Mouse (Mus musculus) kidney, adult 9 months (tissue): Measurements from ENCODE around the gene Gm13288.
"Not testable (repeated sequence)": the region's sequence is repeated elsewhere in the genome, so short reads cannot be mapped to it uniquely, and the experiment has no call there.

Experiments
- DNase-seq: peaks from one replicate; pipeline ENCODE4 v3.0.0; 2022

Gene Gm13288

GRCm38 (mm10) chr4:88802954-88803353 is 2.4 kb upstream of the Gm13288 start, which contains the start of gene Gm13287:
TSS of gene Gm13287 (plus strand) at chr4:88803254.
- DNase-seq: not testable (repeated sequence)

GRCm38 (mm10) chr4:88805761-88806160 is 430 bp downstream of the Gm13288 start:
- peak; percentile 40 for DNase-seq

- DNase-seq: no peak
Observed at GRCm38 (mm10) chr4:88815928-88816327, 10.6 kb downstream of the Gm13288 start, which contains the start of gene Ifna7. TSS of gene Ifna7 (plus strand) at chr4:88816228.

- DNase-seq: no peak
Observed at GRCm38 (mm10) chr4:88819659-88820058, 14.3 kb downstream of the Gm13288 start, which contains the start of gene Ifna11. TSS of gene Ifna11 (plus strand) at chr4:88819959.

GRCm38 (mm10) chr4:88822995-88823394 is 17.7 kb downstream of the Gm13288 start:
- DNase-seq: peak; percentile 4

GRCm38 (mm10) chr4:88827116-88827515 is 21.8 kb downstream of the Gm13288 start, which contains the start of gene Ifna6:
TSS of gene Ifna6 (plus strand) at chr4:88827416.
- DNase-seq: not testable (repeated sequence)

- peak; percentile 21 for DNase-seq
Observed at GRCm38 (mm10) chr4:88830523-88830922, 25.2 kb downstream of the Gm13288 start.

GRCm38 (mm10) chr4:88835225-88835624 is 29.9 kb downstream of the Gm13288 start, which contains the start of gene Ifna5:
TSS of gene Ifna5 (plus strand) at chr4:88835525.
- not testable (repeated sequence) for DNase-seq

GRCm38 (mm10) chr4:88838828-88839227 is 33.5 kb downstream of the Gm13288 start:
- peak; percentile 13 for DNase-seq

GRCm38 (mm10) chr4:88840058-88840457 is 34.7 kb downstream of the Gm13288 start:
- no peak for DNase-seq

- no peak for DNase-seq
Observed at GRCm38 (mm10) chr4:88841438-88841911, 36.1 kb downstream of the Gm13288 start, which contains the start of gene Ifna4. TSS of gene Ifna4 (plus strand) at chr4:88841861.

GRCm38 (mm10) chr4:88845334-88845733 is 40.0 kb downstream of the Gm13288 start:
- DNase-seq: no peak

- DNase-seq: no peak
Observed at GRCm38 (mm10) chr4:88849698-88850097, 44.4 kb downstream of the Gm13288 start, which contains the start of gene Ifna1. TSS of gene Ifna1 (plus strand) at chr4:88850087.

- DNase-seq: no peak
Observed at GRCm38 (mm10) chr4:88851026-88851763, 45.9 kb downstream of the Gm13288 start.
